Mouse (Mus musculus) neural tube, embryonic 14.5 days (tissue): ENCODE results near the gene Zscan18. TPM values are rescaled to one million over a fixed set of nuclear protein-coding genes. Genes with fewer than 3 reads are reported as not detected.

Source experiments
- ATAC-seq: fragments of 200-750 bp; cut with Nextera tagmentation; 2 replicates; pipeline ENCODE4 v1.8.0; 2017; ENCODE audit warnings: low read depth, mild to moderate bottlenecking, moderate TSS enrichment, moderate library complexity
- H3K27ac ChIP-seq: fragments of 300-500 bp; sonication (generic); 2 replicates; pipeline ENCODE4 v1.5.1; 2014; ENCODE audit warnings: low read depth, mild to moderate bottlenecking, control low read depth, low read length, moderate library complexity, mixed read lengths
- H3K27me3 ChIP-seq: fragments of 300-500 bp; sonication (generic); 2 replicates; pipeline ENCODE4 v1.6.1; 2014; ENCODE audit warnings: low read length; ENCODE audit not compliant: control insufficient read depth, insufficient read depth
- H3K36me3 ChIP-seq: fragments of 300-500 bp; sonication (generic); 2 replicates; pipeline ENCODE4 v1.6.1; 2014; ENCODE audit warnings: low read length, mixed read lengths; ENCODE audit not compliant: control insufficient read depth, insufficient read depth
- H3K4me1 ChIP-seq: fragments of 300-500 bp; sonication (generic); 2 replicates; pipeline ENCODE4 v1.6.1; 2014; ENCODE audit warnings: low read length; ENCODE audit not compliant: control insufficient read depth, insufficient read depth
- H3K4me2 ChIP-seq: fragments of 300-500 bp; sonication (generic); 2 replicates; pipeline ENCODE4 v1.6.1; 2014; ENCODE audit warnings: mild to moderate bottlenecking, low read depth, low read length, control low read depth
- H3K4me3 ChIP-seq: fragments of 300-500 bp; sonication (generic); 2 replicates; pipeline ENCODE4 v1.5.1; 2014; ENCODE audit warnings: low read depth, low read length, control low read depth, mixed read lengths
- H3K9ac ChIP-seq: fragments of 300-500 bp; sonication (generic); replicated peaks from 2 replicates; pipeline ENCODE4 v1.6.1; 2014; ENCODE audit warnings: low read depth, mild to moderate bottlenecking, control low read depth, low read length, mixed read lengths
- H3K9me3 ChIP-seq: fragments of 300-500 bp; sonication (generic); 2 replicates; pipeline ENCODE4 v1.6.1; 2016; ENCODE audit warnings: low read length; ENCODE audit not compliant: control insufficient read depth
- WGBS: fragments of 180-500 bp; shearing (Covaris S2); extraction: QIAGEN DNeasy Blood & Tissue Kit; methylation state at CpG from one replicate; pipeline ENCODE4 v1.1.7; 2014; 5-methylcytosine and 5-hydroxymethylcytosine counted together
- polyA plus RNA-seq: library from polyadenylated mRNA; unstranded; fragments of >200 nt; fragmentation: Nextera tagmentation; extraction: Ambion mirVana; gene quantifications from 2 replicates; pipeline ENCODE4 v1.2.1, GENCODE M21; 2014

Zscan18 gene
- polyA plus RNA-seq, 1 experiment from 2014 or later: 30.3 TPM

DNA sequence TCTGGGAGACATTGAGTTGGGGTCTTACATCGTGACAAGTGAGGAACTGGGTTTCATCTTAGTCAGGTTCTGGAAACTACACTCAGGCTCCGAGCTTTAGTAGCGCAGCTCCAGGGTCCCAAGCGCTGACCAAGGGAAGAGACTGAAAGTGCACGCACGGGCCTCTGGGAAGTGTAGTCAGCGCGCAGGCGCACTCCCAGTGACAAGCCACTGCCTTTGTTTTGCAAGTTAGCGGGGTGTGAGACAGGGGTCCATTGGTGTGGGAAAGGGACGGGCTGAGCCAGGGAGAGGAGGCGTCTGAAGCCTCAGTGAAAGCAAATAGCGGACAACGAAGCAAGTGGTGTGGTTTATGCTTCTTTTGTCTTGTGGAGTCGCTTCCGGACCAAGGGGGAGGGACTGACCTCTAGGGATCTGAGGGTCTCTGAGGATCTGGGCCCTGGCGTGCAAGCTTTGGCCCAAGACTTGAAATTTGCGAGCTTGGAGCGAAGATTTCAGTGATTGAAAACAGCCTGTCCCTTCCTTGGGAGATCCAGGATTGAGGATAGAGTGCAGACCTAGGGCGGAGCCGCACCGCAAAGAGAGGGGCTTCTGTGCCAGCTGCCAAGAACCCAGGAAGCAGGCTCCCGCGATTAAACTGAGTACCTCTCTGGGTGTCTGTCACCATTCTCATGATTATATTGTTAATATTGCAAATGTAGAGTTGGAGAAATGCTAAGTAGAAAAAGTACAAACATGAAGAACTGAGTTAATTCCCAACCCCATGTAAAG lies 53.8 kb downstream of the Zscan18 start:
- no peak overlapping the region for H3K9ac ChIP-seq
- H3K4me1 ChIP-seq: no peaks in the 10 kb centered on the region
- no peaks in the 10 kb centered on the region for H3K27me3 ChIP-seq
- H3K4me2 ChIP-seq: no peak overlapping the region
- no peaks in the 10 kb centered on the region for H3K36me3 ChIP-seq
- no peak overlapping the region for H3K27ac ChIP-seq
- H3K4me3 ChIP-seq: no peak overlapping the region
- WGBS: 69% methylated on average over 24 of the region's 24 CpGs
- peak; percentile 66; the same call in 1 of the 2 replicates for ATAC-seq
- H3K9me3 ChIP-seq: no peaks in the 10 kb centered on the region

DNA sequence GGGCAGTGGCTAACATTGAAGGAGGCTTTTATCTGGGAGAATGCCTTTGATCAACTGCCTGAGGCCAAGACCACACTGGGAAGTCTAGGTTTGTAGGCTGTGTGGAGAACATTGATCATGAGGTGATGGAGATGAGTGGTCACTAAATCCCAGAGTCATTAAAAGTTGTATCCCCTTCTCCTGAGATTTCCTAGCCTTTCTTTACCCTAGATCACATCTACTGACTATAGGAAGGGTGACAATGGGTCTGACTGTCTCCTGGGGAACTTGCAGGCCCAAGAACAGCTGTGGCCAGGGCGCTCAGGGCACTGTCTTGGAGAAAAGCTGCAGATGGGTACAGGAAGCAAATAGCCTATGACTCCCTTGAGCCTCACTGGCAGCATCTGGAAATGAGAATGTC lies 68.5 kb downstream of the Zscan18 start, which contains the start of gene Vmn2r56:
Gene Vmn2r56 (minus strand): TSS at position 101 of the 400 bp plus-strand sequence.
- Histone ChIP-seq H3K9me3 (no peaks in the 10 kb centered on the region; the same call in 1 of the 2 replicates), H3K4me3 (no peak within 1 kb of the TSS), H3K27ac (no peak within 1 kb of the TSS), H3K36me3 (no peaks in the 10 kb centered on the region), H3K27me3 (no peaks in the 10 kb centered on the region), H3K4me2 (no peak within 1 kb of the TSS), H3K4me1 (no peaks in the 10 kb centered on the region), H3K9ac (no peak within 1 kb of the TSS)
- WGBS: 61% methylated on average over 1 of the region's 1 CpGs
- ATAC-seq: no peak

Other genes with a start within 250 kb of the Zscan18 start
- gene Vmn2r53, start 194.8 kb downstream of the Zscan18 start, polyA plus RNA-seq: 0.01 TPM in 1 of 2 replicates, not detected in the other
- gene Vmn2r54, start 163.3 kb downstream of the Zscan18 start, polyA plus RNA-seq: not detected in 2 replicates
- not detected in 2 replicates for gene Vmn2r55, start 118.6 kb downstream of the Zscan18 start, polyA plus RNA-seq
- gene Vmn2r56, start 68.6 kb downstream of the Zscan18 start, polyA plus RNA-seq: 0.08 TPM in 1 of 2 replicates, not detected in the other
- gene Zfp329, start 15.2 kb upstream of the Zscan18 start, polyA plus RNA-seq: 41.0 and 42.6 TPM in 2 replicates
- gene Zfp110, start 31.1 kb upstream of the Zscan18 start, polyA plus RNA-seq: 24.1 and 27.7 TPM in 2 replicates
- 7.4 and 7.9 TPM in 2 replicates for gene Zfp128, start 77.5 kb upstream of the Zscan18 start, polyA plus RNA-seq
- 13.2 and 13.6 TPM in 2 replicates for gene Zscan22, start 94.2 kb upstream of the Zscan18 start, polyA plus RNA-seq
- gene Rps5, start 118.7 kb upstream of the Zscan18 start, polyA plus RNA-seq: 687 and 695 TPM in 2 replicates
- 0.68 and 1.3 TPM in 2 replicates for gene Rnf225, start 123.8 kb upstream of the Zscan18 start, polyA plus RNA-seq
- 10.6 and 12.7 TPM in 2 replicates for gene Zfp324, start 162.2 kb upstream of the Zscan18 start, polyA plus RNA-seq
- 9.8 and 10.3 TPM in 2 replicates for gene Zfp446, start 174.2 kb upstream of the Zscan18 start, polyA plus RNA-seq
- gene Slc27a5, start 194.6 kb upstream of the Zscan18 start, polyA plus RNA-seq: 0.17 and 0.37 TPM in 2 replicates
- gene Trim28, start 195.5 kb upstream of the Zscan18 start, polyA plus RNA-seq: 251 and 280 TPM in 2 replicates
- gene Zbtb45, start 206.4 kb upstream of the Zscan18 start, polyA plus RNA-seq: 36.0 and 40.5 TPM in 2 replicates
- gene Chmp2a, start 231.2 kb upstream of the Zscan18 start, polyA plus RNA-seq: 196 and 199 TPM in 2 replicates
- gene Ube2m, start 234.6 kb upstream of the Zscan18 start, polyA plus RNA-seq: 142 and 146 TPM in 2 replicates